Mouse (Mus musculus): Measurements from ENCODE around the gene Kif11. TPM values are rescaled to one million over a fixed set of nuclear protein-coding genes. Genes with fewer than 3 reads are reported as not detected.

Gene Kif11
- polyA plus RNA-seq (2012; rRNA removed) (23.0 and 35.8 TPM in 2 replicates), polyA plus RNA-seq (2014; fragmentation: Nextera tagmentation; extraction: Ambion mirVana) (53.2 and 55.6 TPM in 2 replicates)

GRCm38 (mm10) chr19:37375755-37376615, at the start of gene Kif11:
Kif11 (plus strand) TSS chr19:37376403.
- Histone ChIP-seq H3K4me2 (ENCODE audit: low read depth) (peak within 1 kb of the TSS; percentile 98), H3K27me3 (ENCODE audit: control insufficient read depth, insufficient read depth, low read length) (no peaks in the 10 kb centered on the region), H3K9me3 (ENCODE audit: control insufficient read depth, low read length) (no peaks in the 10 kb centered on the region), H3K36me3 (replicated peaks; ENCODE audit: control insufficient read depth, insufficient read depth, low read depth) (peaks cover 16% of the 10 kb centered on the region), H3K4me3 (ENCODE audit: insufficient read depth in 1 of 2, low read depth in 2 of 2, low read length in 2 of 2) (peak within 1 kb of the TSS; percentile 78 to 91), H3K27ac (peak within 1 kb of the TSS; percentile 95), H3K4me1 (replicated peaks; ENCODE audit: control insufficient read depth in 2 of 2, insufficient read depth in 2 of 2, low read length in 1 of 2) (peaks cover 14 to 17% of the 10 kb centered on the region in 2 experiments), H3K9ac (replicated peaks) (peak within 1 kb of the TSS; percentile 91)
- TF ChIP-seq CTCF (IDR thresholded peaks at IDR 0.05; ENCODE audit: low read depth) (no peak), EP300 (IDR thresholded peaks at IDR 0.05; ENCODE audit: low read depth) (0 out of 2 replicates have a peak, but pooled peaks have one; percentile 30)
- under 1% methylated on average over 73 of the region's 73 CpGs for WGBS (ENCODE audit: insufficient replicate concordance)
- peak; percentile 92 to 98 (median 92) for DNase-seq (ENCODE audit: low read depth in 3 of 3, low spot score in 3 of 3)
- ATAC-seq (ENCODE audit: insufficient read depth) = peak; percentile 97

- DNase-seq (ENCODE audit: low read depth in 3 of 3, low spot score in 3 of 3) (no peak), ATAC-seq (ENCODE audit: insufficient read depth) (no peak)
- Histone ChIP-seq H3K27ac (no peak overlapping the region), H3K9ac (replicated peaks) (no peak overlapping the region), H3K4me2 (ENCODE audit: low read depth) (no peak overlapping the region), H3K4me3 (ENCODE audit: insufficient read depth in 1 of 2, low read depth in 2 of 2, low read length in 2 of 2) (no peak overlapping the region), H3K27me3 (ENCODE audit: control insufficient read depth, insufficient read depth, low read length) (no peaks in the 10 kb centered on the region), H3K9me3 (ENCODE audit: control insufficient read depth, low read length) (no peaks in the 10 kb centered on the region), H3K4me1 (replicated peaks; ENCODE audit: control insufficient read depth in 2 of 2, insufficient read depth in 2 of 2, low read length in 1 of 2) (no peaks in the 10 kb centered on the region), H3K36me3 (replicated peaks; ENCODE audit: control insufficient read depth, insufficient read depth, low read depth) (peaks cover 11% of the 10 kb centered on the region)
- WGBS (ENCODE audit: insufficient replicate concordance) = 79% methylated on average over 5 of the region's 5 CpGs
- TF ChIP-seq EP300 (IDR thresholded peaks at IDR 0.05; ENCODE audit: low read depth) = no peak
- TF ChIP-seq CTCF (IDR thresholded peaks at IDR 0.05; ENCODE audit: low read depth) = no peak
Measured at GRCm38 (mm10) chr19:37327216-37327615, 49.0 kb upstream of the Kif11 start.

GRCm38 (mm10) chr19:37332726-37333125, 43.5 kb upstream of the Kif11 start:
- TF ChIP-seq EP300 (IDR thresholded peaks at IDR 0.05; ENCODE audit: low read depth) = no peak
- H3K4me3 ChIP-seq (ENCODE audit: insufficient read depth in 1 of 2, low read depth in 2 of 2, low read length in 2 of 2) = no peak overlapping the region
- H3K4me2 ChIP-seq (ENCODE audit: low read depth) = no peak overlapping the region; the same call in 1 of the 2 replicates
- no peak for ATAC-seq (ENCODE audit: insufficient read depth)
- H3K36me3 ChIP-seq (replicated peaks; ENCODE audit: control insufficient read depth, insufficient read depth, low read depth) = peaks cover 11% of the 10 kb centered on the region
- WGBS (ENCODE audit: insufficient replicate concordance) = 69% methylated on average over 4 of the region's 4 CpGs
- no peaks in the 10 kb centered on the region for H3K9me3 ChIP-seq (ENCODE audit: control insufficient read depth, low read length)
- no peaks in the 10 kb centered on the region for H3K27me3 ChIP-seq (ENCODE audit: control insufficient read depth, insufficient read depth, low read length)
- H3K4me1 ChIP-seq (replicated peaks; ENCODE audit: control insufficient read depth in 2 of 2, insufficient read depth in 2 of 2, low read length in 1 of 2) = peaks cover 11% of the 10 kb centered on the region in 2 experiments
- no peak overlapping the region; the same call in 1 of the 2 replicates for H3K9ac ChIP-seq (replicated peaks)
- H3K27ac ChIP-seq = no peak overlapping the region
- DNase-seq (ENCODE audit: low read depth in 3 of 3, low spot score in 3 of 3) = no peak

- Histone ChIP-seq H3K9ac (replicated peaks) (no peak overlapping the region), H3K4me2 (ENCODE audit: low read depth) (no peak overlapping the region; the same call in 1 of the 2 replicates), H3K4me1 (replicated peaks; ENCODE audit: control insufficient read depth in 2 of 2, insufficient read depth in 2 of 2, low read length in 1 of 2) (peaks cover 11% of the 10 kb centered on the region in 2 experiments), H3K36me3 (replicated peaks; ENCODE audit: control insufficient read depth, insufficient read depth, low read depth) (peaks cover 7% of the 10 kb centered on the region), H3K27ac (no peak overlapping the region), H3K27me3 (ENCODE audit: control insufficient read depth, insufficient read depth, low read length) (no peaks in the 10 kb centered on the region), H3K9me3 (ENCODE audit: control insufficient read depth, low read length) (no peaks in the 10 kb centered on the region), H3K4me3 (ENCODE audit: insufficient read depth in 1 of 2, low read depth in 2 of 2, low read length in 2 of 2) (no peak overlapping the region)
- ATAC-seq (ENCODE audit: insufficient read depth) (peak; percentile 39; the same call in 1 of the 2 replicates), DNase-seq (ENCODE audit: low read depth in 3 of 3, low spot score in 3 of 3) (peak in 1 of 3 experiments; percentile 31)
- TF ChIP-seq EP300 (IDR thresholded peaks at IDR 0.05; ENCODE audit: low read depth) (no peak), CTCF (IDR thresholded peaks at IDR 0.05; ENCODE audit: low read depth) (no peak)
- 26% methylated on average over 5 of the region's 5 CpGs for WGBS (ENCODE audit: insufficient replicate concordance)
Measured at GRCm38 (mm10) chr19:37333357-37333756, 42.8 kb upstream of the Kif11 start.

GRCm38 (mm10) chr19:37335392-37335791, 40.8 kb upstream of the Kif11 start:
- TF ChIP-seq EP300 (IDR thresholded peaks at IDR 0.05; ENCODE audit: low read depth) = no peak
- no peak for TF ChIP-seq CTCF (IDR thresholded peaks at IDR 0.05; ENCODE audit: low read depth)
- WGBS (ENCODE audit: insufficient replicate concordance) = 35% methylated on average over 1 of the region's 1 CpGs
- no peaks in the 10 kb centered on the region for H3K36me3 ChIP-seq (replicated peaks; ENCODE audit: control insufficient read depth, insufficient read depth, low read depth)
- H3K27me3 ChIP-seq (ENCODE audit: control insufficient read depth, insufficient read depth, low read length) = no peaks in the 10 kb centered on the region
- ATAC-seq (ENCODE audit: insufficient read depth) (no peak), DNase-seq (ENCODE audit: low read depth in 3 of 3, low spot score in 3 of 3) (no peak)
- no peaks in the 10 kb centered on the region for H3K9me3 ChIP-seq (ENCODE audit: control insufficient read depth, low read length)
- no peak overlapping the region for H3K4me3 ChIP-seq (ENCODE audit: insufficient read depth in 1 of 2, low read depth in 2 of 2, low read length in 2 of 2)
- H3K27ac ChIP-seq = no peak overlapping the region
- H3K9ac ChIP-seq (replicated peaks) = no peak overlapping the region
- peaks cover 11 to 12% of the 10 kb centered on the region in 2 experiments for H3K4me1 ChIP-seq (replicated peaks; ENCODE audit: control insufficient read depth in 2 of 2, insufficient read depth in 2 of 2, low read length in 1 of 2)
- no peak overlapping the region for H3K4me2 ChIP-seq (ENCODE audit: low read depth)
